Mouse (Mus musculus) cerebellum, adult 2 months (tissue): ENCODE results near the gene Heatr5b.

Source experiments
- CTCF ChIP-seq: fragments of 200-500 bp; IDR thresholded peaks from 2 replicates; pipeline ENCODE4 v1.5.1; 2011; ENCODE audit warnings: low read depth, mild to moderate bottlenecking, control low read depth, low read length, moderate library complexity, borderline replicate concordance; ENCODE audit not compliant: insufficient read depth
- POLR2A ChIP-seq: fragments of 200-500 bp; IDR thresholded peaks from 2 replicates; pipeline ENCODE4 v1.6.1; 2011; ENCODE audit warnings: low read length, control low read depth, borderline replicate concordance; ENCODE audit not compliant: insufficient read depth

- TF ChIP-seq CTCF: no peak
- no peak for TF ChIP-seq POLR2A
Observed at GRCm38 (mm10) chr17:78797222-78797621, 37.9 kb downstream of the Heatr5b start.
